ENCODE assay signal across 8 mouse cellular contexts in genomic region chr13:3742763-3743401, GRCm38 (mm10).
DNase-seq lines count a peak whose midpoint lies in the region; ATAC-seq and TF ChIP-seq lines count a peak whose summit lies in the region.

No protein-coding gene starts in this region.

- no peak for TF ChIP-seq CTCF in kidney, postnatal 0 days (IDR thresholded peaks at IDR 0.05; ENCODE audit: low read depth)
- no peak for TF ChIP-seq CTCF in kidney, adult 2 months (conservative IDR thresholded peaks at IDR 0.05; ENCODE audit: insufficient read depth, insufficient read length, low read depth, low read length)

- H3K9me3 ChIP-seq in kidney, postnatal 0 days (replicated peaks; ENCODE audit: low read length), result no peaks in the 10 kb centered on the region
- no peaks in the 10 kb centered on the region for H3K9me3 ChIP-seq in embryonic facial prominence, embryonic 14.5 days (ENCODE audit: control insufficient read depth, low read length)
- H3K9me3 ChIP-seq in intestine, embryonic 16.5 days (ENCODE audit: control insufficient read depth, low read length), result no peaks in the 10 kb centered on the region
- H3K9me3 ChIP-seq in neural tube, embryonic 15.5 days (replicated peaks), result no peaks in the 10 kb centered on the region

- no peak for DNase-seq in kidney, postnatal 0 days (ENCODE audit: low spot score)
- no peak for DNase-seq in kidney, adult 2 months
- DNase-seq in embryonic facial prominence, embryonic 14.5 days (ENCODE audit: low spot score), result peak; percentile 73
- no peak for DNase-seq in urinary bladder, postnatal 10 days (ENCODE audit: low spot score)
- no peak for DNase-seq in adrenal gland, adult 18-20 months (ENCODE audit: low spot score in 2 of 2)
- no peak for DNase-seq in right cerebral cortex, postnatal 25 days

- H3K36me3 ChIP-seq in kidney, postnatal 0 days (ENCODE audit: insufficient read depth, low read length), result no peaks in the 10 kb centered on the region
- no peaks in the 10 kb centered on the region for H3K36me3 ChIP-seq in kidney, adult 2 months (ENCODE audit: control insufficient read depth, insufficient read depth, low read length)
- no peaks in the 10 kb centered on the region for H3K36me3 ChIP-seq in embryonic facial prominence, embryonic 14.5 days (ENCODE audit: control insufficient read depth, insufficient read depth, low read length)
- no peaks in the 10 kb centered on the region for H3K36me3 ChIP-seq in intestine, embryonic 16.5 days (ENCODE audit: control insufficient read depth, insufficient read depth, low read length)
- H3K36me3 ChIP-seq in neural tube, embryonic 15.5 days, result no peaks in the 10 kb centered on the region

- H3K27ac ChIP-seq in kidney, postnatal 0 days, result peak overlapping the region; percentile 1; the same call in 1 of the 2 replicates
- H3K27ac ChIP-seq in kidney, adult 2 months (ENCODE audit: insufficient read depth, low read depth, low read length), result no peak overlapping the region
- peak overlapping the region; percentile 96 for H3K27ac ChIP-seq in embryonic facial prominence, embryonic 14.5 days (replicated peaks; ENCODE audit: low read depth, low read length)
- H3K27ac ChIP-seq in intestine, embryonic 16.5 days (ENCODE audit: low read length), result peak overlapping the region; percentile 79
- peak overlapping the region; percentile 63; the same call in 1 of the 2 replicates for H3K27ac ChIP-seq in neural tube, embryonic 15.5 days (replicated peaks)

- H3K27me3 ChIP-seq in kidney, postnatal 0 days (ENCODE audit: insufficient read depth, low read length), result no peaks in the 10 kb centered on the region
- no peaks in the 10 kb centered on the region for H3K27me3 ChIP-seq in kidney, adult 2 months (replicated peaks; ENCODE audit: control insufficient read depth, insufficient read depth, low read length)
- H3K27me3 ChIP-seq in embryonic facial prominence, embryonic 14.5 days (replicated peaks; ENCODE audit: control insufficient read depth, insufficient read depth, low read length), result no peaks in the 10 kb centered on the region
- no peaks in the 10 kb centered on the region for H3K27me3 ChIP-seq in intestine, embryonic 16.5 days (replicated peaks; ENCODE audit: control insufficient read depth, insufficient read depth, low read length)
- H3K27me3 ChIP-seq in neural tube, embryonic 15.5 days (replicated peaks), result no peaks in the 10 kb centered on the region

- H3K4me3 ChIP-seq in kidney, postnatal 0 days (replicated peaks; ENCODE audit: low read depth, low read length), result no peak overlapping the region
- H3K4me3 ChIP-seq in kidney, adult 2 months (ENCODE audit: insufficient read depth, low read depth, low read length), result no peak overlapping the region
- H3K4me3 ChIP-seq in embryonic facial prominence, embryonic 14.5 days (ENCODE audit: low read depth, low read length), result no peak overlapping the region
- no peak overlapping the region for H3K4me3 ChIP-seq in intestine, embryonic 16.5 days (ENCODE audit: low read length)
- H3K4me3 ChIP-seq in neural tube, embryonic 15.5 days (replicated peaks), result no peak overlapping the region

- H3K4me2 ChIP-seq in kidney, postnatal 0 days (ENCODE audit: low read length), result no peak overlapping the region
- H3K4me2 ChIP-seq in embryonic facial prominence, embryonic 14.5 days (ENCODE audit: low read depth, low read length), result peak overlapping the region; percentile 31
- 0 out of 2 replicates have a peak overlapping the region, but pooled peaks have one; percentile 1 for H3K4me2 ChIP-seq in intestine, embryonic 16.5 days (ENCODE audit: low read depth, low read length)
- no peak overlapping the region for H3K4me2 ChIP-seq in neural tube, embryonic 15.5 days

- H3K4me1 ChIP-seq in kidney, postnatal 0 days (replicated peaks; ENCODE audit: insufficient read depth, low read length), result peaks cover 18% of the 10 kb centered on the region; the same call in 1 of the 2 replicates
- peaks cover 16% of the 10 kb centered on the region for H3K4me1 ChIP-seq in kidney, adult 2 months (ENCODE audit: control insufficient read depth, insufficient read depth, low read length)
- peaks cover 46% of the 10 kb centered on the region for H3K4me1 ChIP-seq in embryonic facial prominence, embryonic 14.5 days (ENCODE audit: control insufficient read depth, insufficient read depth, low read length)
- H3K4me1 ChIP-seq in intestine, embryonic 16.5 days (ENCODE audit: control insufficient read depth, insufficient read depth, low read length), result peaks cover 27% of the 10 kb centered on the region
- H3K4me1 ChIP-seq in neural tube, embryonic 15.5 days, result peaks cover 11% of the 10 kb centered on the region

- 43% methylated on average over 4 of the region's 4 CpGs for WGBS in kidney, postnatal 0 days
- WGBS in kidney, adult 2 months, result 31% methylated on average over 4 of the region's 4 CpGs
- 9% methylated on average over 4 of the region's 4 CpGs for WGBS in embryonic facial prominence, embryonic 14.5 days
- WGBS in intestine, embryonic 16.5 days, result 16% methylated on average over 4 of the region's 4 CpGs
- WGBS in neural tube, embryonic 15.5 days, result 52% methylated on average over 4 of the region's 4 CpGs

- H3K9ac ChIP-seq in kidney, postnatal 0 days (ENCODE audit: low read depth, low read length), result no peak overlapping the region
- peak overlapping the region; percentile 38 for H3K9ac ChIP-seq in embryonic facial prominence, embryonic 14.5 days (ENCODE audit: low read depth, low read length)
- peak overlapping the region; percentile 58 for H3K9ac ChIP-seq in intestine, embryonic 16.5 days (ENCODE audit: low read depth, low read length)
- no peak overlapping the region for H3K9ac ChIP-seq in neural tube, embryonic 15.5 days (replicated peaks)

- TF ChIP-seq POLR2A in kidney, adult 2 months (IDR thresholded peaks at IDR 0.05; ENCODE audit: low read depth, low read length), result no peak

- ATAC-seq in kidney, postnatal 0 days (replicated peaks; ENCODE audit: low FRiP score, low read depth), result peak; percentile 34; the same call in 1 of the 2 replicates
- peak; percentile 77 for ATAC-seq in embryonic facial prominence, embryonic 14.5 days (ENCODE audit: low read depth)
- ATAC-seq in intestine, embryonic 16.5 days, result peak; percentile 43
- ATAC-seq in neural tube, embryonic 15.5 days (ENCODE audit: low FRiP score), result peak; percentile 54; the same call in 1 of the 2 replicates

Comparison
In these comparisons a context has a peak if more than half of its experiments do, and no peak if none do; other contexts are left out.
1. H3K4me2 ChIP-seq: peak in embryonic facial prominence, embryonic 14.5 days (single experiment) and intestine, embryonic 16.5 days (single experiment); none in kidney, postnatal 0 days (single experiment) and neural tube, embryonic 15.5 days (single experiment).
2. H3K9ac ChIP-seq: peak in embryonic facial prominence, embryonic 14.5 days (single experiment) and intestine, embryonic 16.5 days (single experiment); none in kidney, postnatal 0 days (single experiment) and neural tube, embryonic 15.5 days (single experiment).
3. Peak in every context shown above with its lines, with median percentiles within 50 percentile points of each other: ATAC-seq.